Mouse (Mus musculus) layer of hippocampus, adult 9-11 months (tissue): ENCODE measurements at regions not wholly inside any gene's neighbourhood (a gene's known extent, or its start where the extent isn't known, plus 50 kb on each side); places are given as distances from the start of the nearest gene placed in this dataset.
"Not testable (repeated sequence)": the region's sequence is repeated elsewhere in the genome, so short reads cannot be mapped to it uniquely, and the experiment has no call there.

Experiments used
- DNase-seq: peaks from one replicate; pipeline ENCODE4 v3.0.0; 2022

DNA sequence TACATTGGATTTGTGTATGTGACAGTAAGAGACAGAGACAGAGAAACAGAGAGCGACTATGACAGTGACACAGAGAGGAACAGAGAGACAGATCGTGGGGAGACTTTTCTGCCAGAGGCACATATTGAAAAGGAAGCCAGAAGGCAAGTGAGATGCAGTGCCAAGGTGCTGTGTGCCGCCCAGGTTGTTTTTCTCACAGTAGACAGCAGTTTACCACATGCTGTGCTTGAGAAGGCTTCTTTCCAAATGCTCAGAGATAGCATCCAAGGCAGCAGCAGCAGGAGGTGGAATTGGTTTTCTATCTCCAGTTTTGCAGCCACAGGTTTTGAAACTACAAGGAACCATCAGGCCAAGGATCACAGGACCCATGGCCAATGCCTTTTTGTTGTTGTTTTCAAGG, 466.5 kb downstream of the Lrfn5 start:
- peak; percentile 5 for DNase-seq

DNA sequence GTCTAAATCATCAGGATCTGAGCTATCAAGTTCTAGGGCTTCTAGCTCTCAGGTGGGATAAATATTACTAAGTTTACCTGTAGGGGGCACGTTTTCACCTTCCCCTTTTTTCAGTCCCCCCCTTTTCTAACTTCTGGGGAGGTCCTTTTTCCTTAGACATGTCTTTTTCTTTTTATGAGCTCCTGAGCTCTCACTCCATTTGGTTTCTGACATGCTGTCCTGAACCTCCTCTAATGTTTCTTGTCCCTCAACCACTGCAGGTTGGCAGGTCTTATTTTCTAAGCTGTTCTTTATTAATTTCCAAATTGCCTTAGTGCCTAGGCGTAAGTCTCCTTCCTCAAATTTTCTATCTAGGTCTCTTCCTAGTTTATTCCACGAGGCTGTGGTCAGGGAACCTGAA, 470.9 kb downstream of the Lrfn5 start:
- DNase-seq: not testable (repeated sequence)

DNA sequence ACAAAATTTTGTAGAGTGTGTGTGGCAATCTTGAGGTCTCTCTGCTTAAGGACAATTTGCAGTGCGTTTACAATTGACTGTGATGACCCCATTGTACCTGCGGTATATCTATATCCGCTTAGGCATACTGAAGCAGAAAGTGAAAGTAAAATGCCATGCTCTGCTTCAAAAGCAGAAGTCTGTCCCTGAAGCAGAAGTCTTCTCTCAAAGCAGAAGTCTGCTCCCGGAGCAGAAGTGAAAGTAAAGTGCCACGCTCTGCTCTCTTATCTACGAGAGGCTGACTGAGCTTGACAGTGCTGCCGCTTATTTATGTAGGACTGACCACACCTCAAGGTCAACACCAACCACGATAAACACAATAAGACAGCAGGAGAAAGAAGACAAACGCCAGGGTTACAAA, 471.3 kb downstream of the Lrfn5 start:
- DNase-seq: no peak

DNA sequence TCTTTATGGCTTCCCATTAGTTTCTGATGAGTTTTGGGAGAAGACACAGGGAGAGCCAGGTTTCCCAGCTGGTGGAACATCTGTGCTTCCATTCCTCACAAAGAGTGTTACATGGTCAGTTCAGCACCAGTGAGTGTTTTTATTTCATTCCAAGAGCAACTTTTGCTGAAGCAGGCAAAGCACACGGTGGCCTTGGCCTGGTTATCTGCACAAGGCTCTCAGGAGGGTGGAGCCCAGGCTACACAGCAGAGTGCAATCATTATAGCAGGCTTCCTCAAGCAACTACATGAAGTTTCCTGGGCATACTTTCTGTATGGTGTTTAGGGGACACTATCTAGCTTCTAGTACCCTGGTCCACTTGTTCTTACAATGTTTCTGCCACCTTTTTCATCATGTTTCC, 490.4 kb downstream of the Lrfn5 start:
- no peak for DNase-seq

DNA sequence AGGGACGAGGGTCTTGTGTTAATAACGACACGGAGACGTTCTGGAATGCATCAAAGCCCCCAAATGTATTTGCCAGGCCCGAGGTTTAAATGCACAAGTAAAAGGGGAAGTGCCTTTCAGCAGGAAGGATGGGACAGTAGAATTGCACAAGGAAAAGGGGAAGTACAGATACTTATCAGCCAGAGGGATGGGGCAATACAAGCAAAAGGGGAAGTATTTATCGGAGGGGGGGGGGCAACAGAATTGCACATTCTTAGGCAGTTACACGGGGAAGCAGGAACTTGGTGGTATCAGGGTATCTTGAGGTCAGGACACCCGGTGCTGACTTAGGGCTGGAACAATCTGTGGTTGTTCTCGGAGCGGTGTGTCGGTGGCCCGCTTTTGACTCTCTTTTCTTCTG, 494.7 kb downstream of the Lrfn5 start:
- not testable (repeated sequence) for DNase-seq
